Mouse (Mus musculus) neural tube, embryonic 14.5 days (tissue): ENCODE results near the gene Kpna3. TPM values are rescaled to one million over a fixed set of nuclear protein-coding genes. Genes with fewer than 3 reads are reported as not detected.
A peak's percentile ranks its signal among the peaks of the same experiment; 100 is the strongest.
"Not testable (repeated sequence)": the region's sequence is repeated elsewhere in the genome, so short reads cannot be mapped to it uniquely, and the experiment has no call there.

Source experiments
- ATAC-seq: fragments of 200-750 bp; cut with Nextera tagmentation; 2 replicates; pipeline ENCODE4 v1.8.0; 2017; ENCODE audit warnings: low read depth, mild to moderate bottlenecking, moderate TSS enrichment, moderate library complexity
- H3K27ac ChIP-seq: fragments of 300-500 bp; sonication (generic); 2 replicates; pipeline ENCODE4 v1.5.1; 2014; ENCODE audit warnings: low read depth, mild to moderate bottlenecking, control low read depth, low read length, moderate library complexity, mixed read lengths
- H3K27me3 ChIP-seq: fragments of 300-500 bp; sonication (generic); 2 replicates; pipeline ENCODE4 v1.6.1; 2014; ENCODE audit warnings: low read length; ENCODE audit not compliant: control insufficient read depth, insufficient read depth
- H3K36me3 ChIP-seq: fragments of 300-500 bp; sonication (generic); 2 replicates; pipeline ENCODE4 v1.6.1; 2014; ENCODE audit warnings: low read length, mixed read lengths; ENCODE audit not compliant: control insufficient read depth, insufficient read depth
- H3K4me1 ChIP-seq: fragments of 300-500 bp; sonication (generic); 2 replicates; pipeline ENCODE4 v1.6.1; 2014; ENCODE audit warnings: low read length; ENCODE audit not compliant: control insufficient read depth, insufficient read depth
- H3K4me2 ChIP-seq: fragments of 300-500 bp; sonication (generic); 2 replicates; pipeline ENCODE4 v1.6.1; 2014; ENCODE audit warnings: mild to moderate bottlenecking, low read depth, low read length, control low read depth
- H3K4me3 ChIP-seq: fragments of 300-500 bp; sonication (generic); 2 replicates; pipeline ENCODE4 v1.5.1; 2014; ENCODE audit warnings: low read depth, low read length, control low read depth, mixed read lengths
- H3K9ac ChIP-seq: fragments of 300-500 bp; sonication (generic); replicated peaks from 2 replicates; pipeline ENCODE4 v1.6.1; 2014; ENCODE audit warnings: low read depth, mild to moderate bottlenecking, control low read depth, low read length, mixed read lengths
- H3K9me3 ChIP-seq: fragments of 300-500 bp; sonication (generic); 2 replicates; pipeline ENCODE4 v1.6.1; 2016; ENCODE audit warnings: low read length; ENCODE audit not compliant: control insufficient read depth
- WGBS: fragments of 180-500 bp; shearing (Covaris S2); extraction: QIAGEN DNeasy Blood & Tissue Kit; methylation state at CpG from one replicate; pipeline ENCODE4 v1.1.7; 2014; 5-methylcytosine and 5-hydroxymethylcytosine counted together
- polyA plus RNA-seq: library from polyadenylated mRNA; unstranded; fragments of >200 nt; fragmentation: Nextera tagmentation; extraction: Ambion mirVana; gene quantifications from 2 replicates; pipeline ENCODE4 v1.2.1, GENCODE M21; 2014

Kpna3 gene
- polyA plus RNA-seq, 1 experiment from 2014 or later: 82.1 TPM

DNA sequence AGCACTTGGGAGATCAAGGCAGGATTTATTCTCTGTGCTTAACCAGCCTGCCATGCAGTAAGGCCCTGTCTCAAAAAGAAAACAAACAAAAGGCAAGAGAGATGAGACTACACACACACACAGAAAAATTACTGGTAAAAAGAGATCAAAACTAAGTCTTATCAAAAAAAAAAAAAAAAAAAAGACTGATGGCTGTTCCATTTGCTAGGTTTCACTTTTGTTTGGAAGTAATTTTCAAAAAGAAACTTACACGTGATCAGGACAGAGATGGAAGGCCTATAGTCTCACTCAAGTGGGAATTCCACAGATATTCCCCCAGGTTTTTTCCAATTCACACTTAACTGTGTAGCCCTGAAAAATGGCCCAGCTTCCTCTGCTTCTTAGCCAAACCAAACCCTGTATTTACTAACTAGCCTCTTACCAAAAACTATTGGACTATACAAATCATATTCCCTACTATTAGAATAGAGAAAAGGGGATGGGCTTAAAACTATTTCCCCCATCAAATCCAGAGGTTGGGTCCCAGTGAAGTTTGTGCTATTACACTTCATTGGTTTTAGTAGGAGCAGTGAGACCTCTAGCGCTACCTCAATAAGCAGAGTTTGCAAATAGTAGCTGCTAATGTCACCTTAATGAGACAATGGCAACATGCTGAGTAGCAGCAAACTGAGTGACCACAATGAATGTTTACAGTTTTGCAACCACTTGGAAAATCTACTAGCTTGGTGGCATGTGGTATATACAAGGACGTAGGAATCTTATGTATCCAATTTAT, 1.3 kb downstream of the Kpna3 start:
- Histone ChIP-seq H3K27ac (no peak overlapping the region), H3K4me3 (peak overlapping the region; percentile 81), H3K9me3 (no peaks in the 10 kb centered on the region), H3K27me3 (no peaks in the 10 kb centered on the region), H3K4me1 (peaks cover 17% of the 10 kb centered on the region; the same call in 1 of the 2 replicates), H3K9ac (peak overlapping the region; percentile 88; the same call in 1 of the 2 replicates), H3K4me2 (peak overlapping the region; percentile 66), H3K36me3 (no peaks in the 10 kb centered on the region)
- 16% methylated on average over 3 of the region's 3 CpGs for WGBS
- ATAC-seq: no peak

DNA sequence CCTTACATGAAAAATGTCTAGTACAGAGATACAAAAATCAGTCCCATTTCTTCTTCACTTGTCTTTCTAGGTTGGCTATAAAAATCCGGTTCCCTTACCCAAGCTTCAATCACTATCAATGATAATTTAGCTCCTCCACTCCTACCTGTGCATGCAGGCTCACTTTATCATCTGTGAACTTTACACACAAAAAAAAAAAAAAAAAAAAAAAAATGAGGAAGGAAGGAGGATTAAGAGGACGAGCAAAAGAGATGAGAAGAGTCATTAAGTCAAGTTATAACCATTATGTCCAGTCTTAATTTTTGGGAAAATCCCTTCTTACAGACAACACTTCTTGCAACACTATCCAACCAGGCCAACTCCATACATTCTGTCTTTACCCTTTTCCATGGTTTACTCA, 2.8 kb downstream of the Kpna3 start:
- no peak overlapping the region for H3K4me3 ChIP-seq
- no peak for ATAC-seq
- H3K27me3 ChIP-seq: no peaks in the 10 kb centered on the region
- no peak overlapping the region for H3K27ac ChIP-seq
- H3K9me3 ChIP-seq: no peaks in the 10 kb centered on the region
- 92% methylated on average over 2 of the region's 2 CpGs for WGBS
- H3K9ac ChIP-seq: no peak overlapping the region
- H3K4me2 ChIP-seq: no peak overlapping the region
- H3K4me1 ChIP-seq: peaks cover 23% of the 10 kb centered on the region; the same call in 1 of the 2 replicates
- no peaks in the 10 kb centered on the region for H3K36me3 ChIP-seq

GRCm38 (mm10) chr14:61428126-61428787, 11.4 kb downstream of the Kpna3 start:
- no peak overlapping the region for H3K27ac ChIP-seq
- WGBS: 75% methylated on average over 3 of the region's 3 CpGs
- no peaks in the 10 kb centered on the region for H3K36me3 ChIP-seq
- ATAC-seq: no peak
- no peak overlapping the region for H3K4me3 ChIP-seq
- no peak overlapping the region for H3K9ac ChIP-seq
- no peak overlapping the region for H3K4me2 ChIP-seq
- H3K27me3 ChIP-seq: no peaks in the 10 kb centered on the region
- H3K4me1 ChIP-seq: 0 out of 2 replicates have a peak, but pooled peaks cover 6% of the 10 kb centered on the region
- no peaks in the 10 kb centered on the region for H3K9me3 ChIP-seq

DNA sequence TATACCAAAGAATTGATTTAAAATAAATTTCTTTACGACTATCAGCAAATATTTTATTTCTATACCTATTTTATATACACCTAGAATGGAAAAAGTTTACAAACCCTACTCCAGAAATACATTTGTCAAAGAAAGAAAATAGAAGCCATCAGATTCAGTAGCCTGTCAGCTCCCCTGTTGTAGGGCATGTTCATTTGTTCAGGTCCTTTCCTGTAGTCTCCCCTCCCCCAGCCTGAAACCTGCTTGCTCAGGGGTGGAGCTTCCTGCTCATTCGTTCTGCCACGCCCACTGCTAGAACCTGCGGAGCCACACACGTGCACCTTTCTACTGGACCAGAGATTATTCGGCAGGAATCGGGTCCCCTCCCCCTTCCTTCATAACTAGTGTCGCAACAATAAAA, 12.6 kb downstream of the Kpna3 start:
- not testable (repeated sequence) for H3K4me2 ChIP-seq, H3K4me1 ChIP-seq, H3K27me3 ChIP-seq, H3K27ac ChIP-seq, ATAC-seq, H3K36me3 ChIP-seq, H3K4me3 ChIP-seq, H3K9me3 ChIP-seq, H3K9ac ChIP-seq
- 29% methylated on average over 6 of the region's 8 CpGs for WGBS

GRCm38 (mm10) chr14:61425080-61425665, 14.5 kb downstream of the Kpna3 start:
- Histone ChIP-seq H3K4me2 (no peak overlapping the region), H3K4me1 (no peaks in the 10 kb centered on the region), H3K4me3 (no peak overlapping the region), H3K27me3 (no peaks in the 10 kb centered on the region), H3K36me3 (no peaks in the 10 kb centered on the region), H3K9ac (no peak overlapping the region), H3K9me3 (no peaks in the 10 kb centered on the region), H3K27ac (no peak overlapping the region)
- 98% methylated on average over 2 of the region's 2 CpGs for WGBS
- ATAC-seq: no peak

GRCm38 (mm10) chr14:61415719-61416118, 24.0 kb downstream of the Kpna3 start:
- ATAC-seq: no peak
- Histone ChIP-seq H3K36me3 (no peaks in the 10 kb centered on the region), H3K4me1 (peaks cover 9% of the 10 kb centered on the region; the same call in 1 of the 2 replicates), H3K9ac (no peak overlapping the region), H3K27ac (no peak overlapping the region), H3K27me3 (no peaks in the 10 kb centered on the region), H3K9me3 (no peaks in the 10 kb centered on the region), H3K4me3 (no peak overlapping the region), H3K4me2 (no peak overlapping the region)
- 80% methylated on average over 4 of the region's 4 CpGs for WGBS

GRCm38 (mm10) chr14:61415311-61415710, 24.4 kb downstream of the Kpna3 start:
- no peak for ATAC-seq
- Histone ChIP-seq H3K4me1 (peaks cover 9% of the 10 kb centered on the region; the same call in 1 of the 2 replicates), H3K9me3 (no peaks in the 10 kb centered on the region), H3K27ac (no peak overlapping the region), H3K4me2 (no peak overlapping the region), H3K4me3 (no peak overlapping the region), H3K27me3 (no peaks in the 10 kb centered on the region), H3K36me3 (no peaks in the 10 kb centered on the region), H3K9ac (no peak overlapping the region)
- WGBS: 76% methylated on average over 5 of the region's 5 CpGs

- H3K4me2 ChIP-seq: no peak overlapping the region
- H3K36me3 ChIP-seq: no peaks in the 10 kb centered on the region
- no peak for ATAC-seq
- no peak overlapping the region for H3K9ac ChIP-seq
- H3K4me3 ChIP-seq: no peak overlapping the region
- H3K4me1 ChIP-seq: peaks cover 9% of the 10 kb centered on the region; the same call in 1 of the 2 replicates
- H3K9me3 ChIP-seq: no peaks in the 10 kb centered on the region
- H3K27ac ChIP-seq: no peak overlapping the region
- no peaks in the 10 kb centered on the region for H3K27me3 ChIP-seq
- 38% methylated on average over 1 of the region's 1 CpGs for WGBS
Observed at GRCm38 (mm10) chr14:61414808-61415207, 24.9 kb downstream of the Kpna3 start.

DNA sequence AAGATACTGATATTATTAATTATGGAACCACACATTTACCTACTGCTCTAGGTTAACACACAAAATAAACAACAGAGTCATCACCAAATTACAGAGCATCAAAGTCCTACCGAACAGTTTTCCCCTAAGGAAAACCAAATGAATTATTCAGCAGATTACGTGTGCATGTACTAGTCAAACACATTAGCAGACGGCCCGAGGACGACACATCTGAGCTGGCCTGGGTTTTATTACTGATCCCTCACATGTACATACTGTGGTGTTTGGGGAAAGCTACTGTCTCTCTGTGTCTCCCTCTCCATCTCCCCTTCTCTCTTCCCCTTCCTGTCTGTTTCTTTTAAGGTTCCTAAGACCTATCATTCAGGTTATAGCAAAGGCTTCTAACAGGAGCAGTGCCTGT, 25.5 kb downstream of the Kpna3 start:
- Histone ChIP-seq H3K36me3 (no peaks in the 10 kb centered on the region), H3K4me1 (peaks cover 9% of the 10 kb centered on the region; the same call in 1 of the 2 replicates), H3K4me3 (no peak overlapping the region), H3K4me2 (no peak overlapping the region), H3K27ac (no peak overlapping the region), H3K9ac (no peak overlapping the region), H3K9me3 (no peaks in the 10 kb centered on the region), H3K27me3 (no peaks in the 10 kb centered on the region)
- 16% methylated on average over 5 of the region's 5 CpGs for WGBS
- ATAC-seq: no peak
